25 mouse cellular contexts compared by ENCODE assay signal in the genomic region with DNA sequence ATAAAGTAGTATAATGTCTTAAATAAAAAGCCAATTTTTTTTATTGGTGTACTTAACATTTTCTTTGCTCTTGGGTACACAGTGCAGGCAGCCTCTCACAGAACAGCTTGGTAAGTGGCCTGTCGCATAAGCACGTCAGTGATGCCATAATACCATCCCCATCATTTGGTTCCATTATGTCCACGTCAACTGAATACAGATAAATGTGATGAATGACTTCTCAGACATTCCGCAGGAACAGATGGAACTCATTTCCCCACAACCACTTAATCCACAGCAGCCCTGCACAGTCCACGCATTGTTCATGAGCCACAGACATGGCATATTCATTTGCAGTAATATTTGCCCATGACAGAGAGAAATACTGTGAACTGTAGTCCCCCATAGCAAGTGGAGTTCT.
DNase-seq lines count a peak whose midpoint lies in the region; ATAC-seq lines count a peak whose summit lies in the region.
"Had no signal": no experiment of that assay in that cellular context is flagged by ENCODE, and none has a peak within 500 bp of the region (broad histone marks: within the 10 kb centered on the region; RNA-seq: fewer than 3 reads in every experiment).

No protein-coding gene starts in this region.

- H3K4me1 ChIP-seq in hindbrain, embryonic 13.5 days (replicated peaks) = no peaks in the 10 kb centered on the region
- H3K4me1 ChIP-seq in hindbrain, embryonic 16.5 days (ENCODE audit: control insufficient read depth, insufficient read depth, low read depth, low read length) = no peaks in the 10 kb centered on the region
- no peaks in the 10 kb centered on the region for H3K4me1 ChIP-seq in embryonic facial prominence, embryonic 10.5 days
- no peaks in the 10 kb centered on the region for H3K4me1 ChIP-seq in midbrain, embryonic 15.5 days
- H3K4me1 ChIP-seq in heart, embryonic 12.5 days (replicated peaks) = no peaks in the 10 kb centered on the region
- H3K4me1 ChIP-seq: embryonic facial prominence, embryonic 13.5 days; heart, embryonic 10.5 days; hindbrain, embryonic 15.5 days; limb, embryonic 15.5 days; liver, embryonic 15.5 days had no signal

- no peak overlapping the region for H3K9ac ChIP-seq in hindbrain, embryonic 13.5 days
- H3K9ac ChIP-seq in hindbrain, embryonic 16.5 days (ENCODE audit: low read depth, low read length) = no peak overlapping the region
- H3K9ac ChIP-seq in midbrain, embryonic 15.5 days = no peak overlapping the region
- H3K9ac ChIP-seq in heart, embryonic 12.5 days = no peak overlapping the region
- H3K9ac ChIP-seq: embryonic facial prominence, embryonic 13.5 days; hindbrain, embryonic 15.5 days; limb, embryonic 15.5 days; liver, embryonic 15.5 days had no signal

- H3K9me3 ChIP-seq in hindbrain, embryonic 13.5 days = no peaks in the 10 kb centered on the region
- H3K9me3 ChIP-seq in hindbrain, embryonic 16.5 days (ENCODE audit: control insufficient read depth, low read length) = no peaks in the 10 kb centered on the region
- H3K9me3 ChIP-seq in embryonic facial prominence, embryonic 10.5 days = no peaks in the 10 kb centered on the region
- no peaks in the 10 kb centered on the region for H3K9me3 ChIP-seq in midbrain, embryonic 15.5 days
- no peaks in the 10 kb centered on the region for H3K9me3 ChIP-seq in heart, embryonic 12.5 days (replicated peaks)
- H3K9me3 ChIP-seq: embryonic facial prominence, embryonic 13.5 days; heart, embryonic 10.5 days; hindbrain, embryonic 15.5 days; limb, embryonic 15.5 days; liver, embryonic 15.5 days had no signal

- H3K36me3 ChIP-seq in hindbrain, embryonic 13.5 days = no peaks in the 10 kb centered on the region
- H3K36me3 ChIP-seq in hindbrain, embryonic 16.5 days (ENCODE audit: control insufficient read depth, insufficient read depth, low read length) = no peaks in the 10 kb centered on the region
- H3K36me3 ChIP-seq in embryonic facial prominence, embryonic 10.5 days (replicated peaks) = no peaks in the 10 kb centered on the region
- no peaks in the 10 kb centered on the region for H3K36me3 ChIP-seq in midbrain, embryonic 15.5 days (replicated peaks)
- H3K36me3 ChIP-seq in heart, embryonic 12.5 days = no peaks in the 10 kb centered on the region
- H3K36me3 ChIP-seq: embryonic facial prominence, embryonic 13.5 days; heart, embryonic 10.5 days; hindbrain, embryonic 15.5 days; limb, embryonic 15.5 days; liver, embryonic 15.5 days had no signal

- DNase-seq in embryo, embryonic 10.5 days (ENCODE audit: low spot score) = peak; percentile 17
- DNase-seq in embryo, embryonic 10 days (ENCODE audit: low spot score) = no peak
- DNase-seq in embryonic facial prominence, embryonic 10.5 days (ENCODE audit: low spot score) = peak; percentile 14
- peak; percentile 70 for DNase-seq in mesoderm, embryonic 11.5 days (ENCODE audit: low read depth, low spot score)
- DNase-seq: adrenal gland, adult 8-10 months; cerebellum, adult 11-12 months; cerebellum, postnatal 14 days; heart, postnatal 10 days; kidney, adult 18-20 months; layer of hippocampus, postnatal 36 days; retina, postnatal 1 day; thymus, postnatal 14 days had no signal

- no peak overlapping the region for H3K4me2 ChIP-seq in hindbrain, embryonic 13.5 days
- H3K4me2 ChIP-seq in hindbrain, embryonic 16.5 days (ENCODE audit: low read length) = no peak overlapping the region
- H3K4me2 ChIP-seq in midbrain, embryonic 15.5 days = no peak overlapping the region
- H3K4me2 ChIP-seq in heart, embryonic 12.5 days = no peak overlapping the region
- H3K4me2 ChIP-seq: embryonic facial prominence, embryonic 13.5 days; hindbrain, embryonic 15.5 days; limb, embryonic 15.5 days; liver, embryonic 15.5 days; midbrain, embryonic 11.5 days had no signal

- WGBS in hindbrain, embryonic 13.5 days = 52% methylated on average over 5 of the region's 5 CpGs
- WGBS in hindbrain, embryonic 16.5 days = 58% methylated on average over 5 of the region's 5 CpGs
- 51% methylated on average over 5 of the region's 5 CpGs for WGBS in embryonic facial prominence, embryonic 10.5 days
- WGBS in midbrain, embryonic 15.5 days = 66% methylated on average over 5 of the region's 5 CpGs
- 56% methylated on average over 5 of the region's 5 CpGs for WGBS in heart, embryonic 12.5 days

- H3K27me3 ChIP-seq in hindbrain, embryonic 13.5 days = no peaks in the 10 kb centered on the region
- no peaks in the 10 kb centered on the region for H3K27me3 ChIP-seq in hindbrain, embryonic 16.5 days (replicated peaks; ENCODE audit: control insufficient read depth, insufficient read depth, low read length)
- no peaks in the 10 kb centered on the region for H3K27me3 ChIP-seq in embryonic facial prominence, embryonic 10.5 days (replicated peaks; ENCODE audit: low read depth, poor library complexity, severe bottlenecking)
- no peaks in the 10 kb centered on the region for H3K27me3 ChIP-seq in midbrain, embryonic 15.5 days (replicated peaks)
- H3K27me3 ChIP-seq in heart, embryonic 12.5 days (replicated peaks) = no peaks in the 10 kb centered on the region
- H3K27me3 ChIP-seq: embryonic facial prominence, embryonic 13.5 days; hindbrain, embryonic 15.5 days; limb, embryonic 15.5 days; liver, embryonic 15.5 days; Patski had no signal

- H3K4me3 ChIP-seq in hindbrain, embryonic 13.5 days = no peak overlapping the region
- H3K4me3 ChIP-seq in hindbrain, embryonic 16.5 days (ENCODE audit: low read length) = no peak overlapping the region
- no peak overlapping the region for H3K4me3 ChIP-seq in embryonic facial prominence, embryonic 10.5 days
- H3K4me3 ChIP-seq in midbrain, embryonic 15.5 days = no peak overlapping the region
- H3K4me3 ChIP-seq in heart, embryonic 12.5 days = no peak overlapping the region
- H3K4me3 ChIP-seq: embryonic facial prominence, embryonic 13.5 days; heart, embryonic 10.5 days; hindbrain, embryonic 15.5 days; limb, embryonic 15.5 days; liver, embryonic 15.5 days had no signal

- H3K27ac ChIP-seq in hindbrain, embryonic 13.5 days = no peak overlapping the region
- no peak overlapping the region for H3K27ac ChIP-seq in hindbrain, embryonic 16.5 days (ENCODE audit: low read depth, low read length)
- no peak overlapping the region for H3K27ac ChIP-seq in embryonic facial prominence, embryonic 10.5 days (replicated peaks)
- H3K27ac ChIP-seq in midbrain, embryonic 15.5 days = no peak overlapping the region
- no peak overlapping the region for H3K27ac ChIP-seq in heart, embryonic 12.5 days (ENCODE audit: poor library complexity, severe bottlenecking)
- H3K27ac ChIP-seq: embryonic facial prominence, embryonic 13.5 days; heart, embryonic 10.5 days; hindbrain, embryonic 15.5 days; kidney, postnatal 0 days; limb, embryonic 15.5 days; liver, embryonic 15.5 days; macrophage had no signal

- ATAC-seq in hindbrain, embryonic 13.5 days (ENCODE audit: low FRiP score) = peak; percentile 65
- ATAC-seq in hindbrain, embryonic 16.5 days = no peak
- ATAC-seq in midbrain, embryonic 15.5 days (replicated peaks) = no peak
- ATAC-seq in heart, embryonic 12.5 days (ENCODE audit: insufficient number of reproducible peaks, low FRiP score) = no peak
- ATAC-seq: Patski had no signal
